Mouse (Mus musculus) ovary, postnatal 36 days (tissue): ENCODE data around the gene Ccdc141.
A peak's percentile ranks its signal among the peaks of the same experiment; 100 is the strongest.

Source experiments
- DNase-seq: peaks from one replicate; pipeline ENCODE4 v3.0.0; 2022; ENCODE audit warnings: low spot score, mixed read lengths

The Ccdc141 gene

GRCm38 (mm10) chr2:77174313-77174712, 3.9 kb upstream of the Ccdc141 start:
- no peak for DNase-seq

- no peak for DNase-seq
Observed at GRCm38 (mm10) chr2:77173821-77174220, 3.4 kb upstream of the Ccdc141 start.

- DNase-seq = no peak
Observed at GRCm38 (mm10) chr2:77173366-77173765, 2.9 kb upstream of the Ccdc141 start.

GRCm38 (mm10) chr2:77172241-77172671, 1.8 kb upstream of the Ccdc141 start:
- DNase-seq = no peak

GRCm38 (mm10) chr2:77171444-77172240, 1.2 kb upstream of the Ccdc141 start:
- DNase-seq = peak; percentile 18

- DNase-seq = peak; percentile 36
Observed at GRCm38 (mm10) chr2:77169916-77170632, 362 bp downstream of the Ccdc141 start.

GRCm38 (mm10) chr2:77169218-77169617, 1.2 kb downstream of the Ccdc141 start:
- no peak for DNase-seq

- DNase-seq = no peak
Observed at GRCm38 (mm10) chr2:77168781-77169180, 1.7 kb downstream of the Ccdc141 start.

GRCm38 (mm10) chr2:77168081-77168685, 2.3 kb downstream of the Ccdc141 start:
- no peak for DNase-seq

- no peak for DNase-seq
Observed at GRCm38 (mm10) chr2:77166366-77166765, 4.1 kb downstream of the Ccdc141 start.

- DNase-seq = no peak
Observed at GRCm38 (mm10) chr2:77164662-77165061, 5.8 kb downstream of the Ccdc141 start.

GRCm38 (mm10) chr2:77163381-77163780, 7.1 kb downstream of the Ccdc141 start:
- DNase-seq = no peak

- DNase-seq = no peak
Observed at GRCm38 (mm10) chr2:77162135-77162534, 8.3 kb downstream of the Ccdc141 start.

GRCm38 (mm10) chr2:77157546-77157945, 12.9 kb downstream of the Ccdc141 start:
- DNase-seq = no peak

GRCm38 (mm10) chr2:77154080-77154479, 16.4 kb downstream of the Ccdc141 start:
- DNase-seq = no peak

GRCm38 (mm10) chr2:77151255-77151654, 19.2 kb downstream of the Ccdc141 start:
- no peak for DNase-seq

GRCm38 (mm10) chr2:77149576-77149975, 20.9 kb downstream of the Ccdc141 start:
- no peak for DNase-seq

- no peak for DNase-seq
Observed at GRCm38 (mm10) chr2:77148215-77148614, 22.2 kb downstream of the Ccdc141 start.

- DNase-seq = no peak
Observed at GRCm38 (mm10) chr2:77146968-77147367, 23.5 kb downstream of the Ccdc141 start.

GRCm38 (mm10) chr2:77146291-77146690, 24.1 kb downstream of the Ccdc141 start:
- no peak for DNase-seq

GRCm38 (mm10) chr2:77143536-77143935, 26.9 kb downstream of the Ccdc141 start:
- DNase-seq = no peak

GRCm38 (mm10) chr2:77138879-77139278, 31.6 kb downstream of the Ccdc141 start:
- no peak for DNase-seq

GRCm38 (mm10) chr2:77134906-77135305, 35.5 kb downstream of the Ccdc141 start:
- DNase-seq = no peak
